Mouse (Mus musculus) lung, postnatal 25 days (tissue): ENCODE measurements around the gene Tuft1.

Source experiments
- DNase-seq: peaks from one replicate; pipeline ENCODE4 v3.0.0; 2022; ENCODE audit warnings: low spot score

The Tuft1 gene

DNA sequence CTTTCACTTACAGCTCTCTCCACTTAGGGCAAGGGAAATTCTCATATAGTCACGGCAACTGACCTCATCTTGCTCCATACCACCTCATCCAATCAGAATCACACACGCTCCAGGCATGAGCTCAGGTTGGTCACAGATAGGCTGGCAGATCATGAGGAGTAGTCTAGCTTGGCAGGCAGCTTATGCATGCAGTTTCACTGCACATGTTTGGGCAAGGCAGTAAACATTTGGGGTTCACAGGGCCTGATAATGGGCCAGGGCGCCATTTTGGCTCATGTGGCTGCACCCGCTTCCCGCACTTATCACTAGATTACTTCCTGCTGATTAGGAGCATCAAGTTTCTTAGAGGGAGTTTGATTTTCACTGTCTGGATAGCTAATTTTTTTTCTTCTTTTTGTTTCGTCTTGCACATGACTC, 62.8 kb downstream of the Tuft1 start:
- DNase-seq, result no peak

DNA sequence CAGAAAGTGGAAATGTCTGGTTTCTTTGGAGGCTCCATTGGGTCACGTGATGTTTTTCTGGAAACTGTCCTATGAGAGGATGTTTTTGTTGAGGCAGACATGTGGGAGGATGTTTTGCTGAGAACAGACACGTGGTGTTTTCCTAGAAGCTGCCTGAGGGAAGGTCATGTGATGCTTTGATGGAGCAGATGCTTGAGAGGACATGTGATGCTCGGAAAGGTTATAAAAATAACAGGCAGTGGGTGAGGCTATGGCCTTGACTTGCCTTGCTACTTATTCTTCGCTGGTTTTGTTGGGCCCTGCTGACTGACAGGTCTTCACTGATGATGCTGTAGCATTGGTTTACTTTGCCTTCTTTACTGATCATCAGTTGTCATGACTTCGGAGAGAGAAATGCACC, 67.6 kb downstream of the Tuft1 start:
- DNase-seq, result no peak

DNA sequence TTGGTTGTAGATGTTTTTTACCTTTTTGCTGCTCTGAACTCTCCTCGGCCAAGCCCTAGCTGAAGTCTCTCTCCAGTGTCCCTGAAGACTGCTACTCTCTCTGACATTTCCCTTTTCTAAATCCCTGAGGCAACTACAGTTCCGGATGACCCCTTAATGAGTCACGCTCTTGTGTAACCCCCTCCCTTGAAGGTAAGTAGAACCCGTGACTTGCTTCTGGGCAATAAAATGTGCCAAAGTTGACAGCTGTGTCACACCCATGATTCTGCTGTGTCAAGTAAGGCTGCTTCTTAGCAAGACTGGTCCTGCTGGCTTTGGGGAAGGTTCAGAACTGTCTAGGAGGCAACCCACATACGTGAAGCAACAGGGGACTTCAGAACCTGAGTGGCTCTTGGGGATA, 70.7 kb downstream of the Tuft1 start:
- DNase-seq, result peak; percentile 57

DNA sequence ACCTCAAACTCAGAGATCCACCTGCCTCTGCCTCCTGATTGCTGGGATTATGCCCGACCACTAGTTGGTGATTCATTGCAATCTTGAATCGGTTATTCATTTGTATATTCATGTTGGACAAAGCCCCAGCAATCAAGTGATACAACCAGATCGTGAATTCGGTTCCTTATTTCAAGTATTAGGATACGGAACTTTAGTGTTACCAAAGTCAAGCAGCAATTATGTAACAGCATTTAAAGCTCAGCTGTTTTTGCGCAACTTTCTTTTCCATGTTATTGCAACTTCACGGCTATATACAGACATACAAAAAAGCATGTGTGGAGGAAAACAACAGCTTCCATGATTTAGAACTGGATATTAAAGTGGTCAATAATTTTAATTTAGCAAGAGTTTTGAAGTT, 75.7 kb downstream of the Tuft1 start:
- peak; percentile 42 for DNase-seq

DNA sequence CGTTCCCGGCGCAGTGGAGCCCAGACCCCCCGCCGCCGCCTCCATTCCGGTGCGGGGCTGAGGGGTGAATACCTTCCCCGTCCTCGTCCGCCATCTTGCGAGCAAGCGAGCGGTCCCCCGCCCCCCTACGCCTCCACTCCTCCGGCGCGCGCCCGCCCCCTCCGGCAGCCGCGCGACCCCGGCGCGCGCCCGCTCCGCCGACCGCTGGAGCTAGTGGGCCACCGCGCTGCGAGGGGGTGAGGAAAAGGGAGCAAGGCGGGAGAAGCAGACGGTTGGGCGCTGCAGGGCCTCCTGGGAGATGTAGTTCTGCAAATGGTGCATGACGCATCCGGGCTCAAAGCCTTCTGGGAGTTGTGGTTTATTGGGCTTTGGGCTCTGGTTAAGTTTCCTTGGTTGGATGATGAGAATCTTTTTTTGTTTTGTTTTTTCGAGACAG, 76.2 kb downstream of the Tuft1 start, which contains the start of gene Snx27:
TSS of gene Snx27 (minus strand) at position 261 of the 436 bp plus-strand sequence.
- DNase-seq, result peak; percentile 93

DNA sequence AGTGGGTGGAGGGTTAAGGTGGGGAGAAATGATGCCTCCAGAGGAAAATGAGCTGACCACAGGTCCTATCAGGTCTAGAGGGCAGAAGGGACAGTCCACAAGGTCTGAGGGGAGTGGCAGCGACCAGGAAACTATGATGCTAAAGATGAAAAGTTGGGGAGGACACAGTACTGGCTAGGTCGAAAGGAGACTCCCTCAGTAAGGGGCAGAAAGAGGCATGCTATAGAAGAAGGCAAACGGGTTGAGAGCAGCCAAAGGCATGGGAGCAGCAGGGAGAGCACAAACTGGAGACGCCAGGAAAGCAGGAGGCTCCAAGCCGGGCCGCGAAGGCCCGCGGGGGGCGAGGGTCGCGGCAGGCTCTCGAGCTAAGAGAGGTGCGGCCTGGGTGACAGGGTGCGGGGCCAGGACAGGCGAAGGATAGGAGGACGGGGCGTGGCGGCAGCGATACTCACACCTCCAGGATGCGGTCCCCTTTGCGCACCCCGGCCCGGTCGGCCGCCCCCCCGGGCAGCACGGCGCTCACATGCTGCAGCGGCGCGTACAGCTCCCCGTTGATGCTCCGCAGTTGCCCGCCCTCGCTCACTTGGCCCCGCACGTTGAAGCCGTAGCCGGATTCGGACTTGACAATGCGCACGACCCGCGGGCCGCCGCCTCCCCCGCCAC, 76.7 kb downstream of the Tuft1 start:
- no peak for DNase-seq

DNA sequence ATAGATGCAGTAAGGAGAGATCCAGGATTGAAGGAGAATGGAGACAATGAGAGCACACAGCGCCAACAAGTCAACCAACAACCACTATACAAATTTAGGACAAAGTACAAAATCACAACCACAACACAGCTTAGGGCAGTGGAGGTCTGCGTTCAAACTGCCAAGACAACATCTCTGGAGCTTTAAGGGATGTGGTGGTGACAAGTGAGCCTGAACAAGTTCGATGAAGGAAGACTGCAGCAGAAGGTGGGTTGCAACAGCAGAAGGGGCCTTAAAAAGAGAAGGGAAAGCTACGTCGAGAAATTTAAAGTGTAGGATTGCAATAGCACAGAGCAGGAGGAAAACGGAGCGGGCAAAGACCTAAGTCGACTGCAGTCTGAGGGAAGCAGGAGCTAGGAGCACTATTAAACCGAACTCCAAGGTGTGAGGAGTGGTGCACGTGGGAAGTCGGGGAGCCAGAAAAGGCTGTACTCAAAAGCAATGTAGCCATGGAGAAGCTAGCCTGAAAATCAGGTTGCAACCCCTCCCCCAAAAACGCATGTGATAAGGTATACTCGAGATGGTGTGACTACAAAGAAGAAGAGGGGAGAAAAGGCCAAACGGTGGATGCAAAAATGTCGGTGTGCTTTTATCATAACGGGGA, 77.4 kb downstream of the Tuft1 start:
- DNase-seq, result no peak

DNA sequence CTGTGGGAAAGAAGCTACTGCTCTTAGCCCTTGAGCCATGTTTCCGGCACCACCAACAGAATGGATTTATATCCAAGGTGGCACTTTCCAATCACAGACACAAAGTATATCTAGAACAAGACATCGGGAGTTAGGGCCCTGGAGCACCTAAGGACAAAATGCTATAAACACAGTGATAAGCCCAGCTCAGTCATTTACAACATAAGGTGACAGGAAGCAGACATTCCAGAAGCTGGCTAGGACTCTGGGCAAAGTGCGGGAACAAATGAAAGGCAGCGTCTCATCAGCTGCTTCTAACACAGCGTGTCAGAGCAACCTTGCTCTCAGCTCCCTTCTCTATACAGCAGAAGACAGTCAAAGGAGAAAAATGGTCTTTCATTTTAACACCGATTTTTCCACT, 84.2 kb downstream of the Tuft1 start:
- DNase-seq, result no peak

DNA sequence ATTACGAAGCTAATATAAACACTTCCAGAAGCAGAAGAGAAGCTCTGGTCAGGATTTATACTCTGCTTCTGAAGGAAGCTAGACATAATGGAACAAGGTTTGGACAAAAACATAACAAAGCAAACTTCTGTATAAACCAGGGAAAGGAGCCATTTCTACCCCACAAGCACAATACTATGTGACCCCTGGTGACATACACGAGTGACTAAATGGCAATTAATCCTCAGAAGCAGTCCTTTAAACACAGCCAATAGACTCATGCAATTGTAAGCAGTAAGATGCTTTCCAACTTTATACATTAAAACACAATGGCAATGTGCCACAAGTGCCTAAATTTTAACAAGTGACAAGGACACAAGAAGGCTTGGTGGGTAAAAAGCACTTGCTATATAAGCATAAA, 91.4 kb downstream of the Tuft1 start:
- DNase-seq, result no peak

DNA sequence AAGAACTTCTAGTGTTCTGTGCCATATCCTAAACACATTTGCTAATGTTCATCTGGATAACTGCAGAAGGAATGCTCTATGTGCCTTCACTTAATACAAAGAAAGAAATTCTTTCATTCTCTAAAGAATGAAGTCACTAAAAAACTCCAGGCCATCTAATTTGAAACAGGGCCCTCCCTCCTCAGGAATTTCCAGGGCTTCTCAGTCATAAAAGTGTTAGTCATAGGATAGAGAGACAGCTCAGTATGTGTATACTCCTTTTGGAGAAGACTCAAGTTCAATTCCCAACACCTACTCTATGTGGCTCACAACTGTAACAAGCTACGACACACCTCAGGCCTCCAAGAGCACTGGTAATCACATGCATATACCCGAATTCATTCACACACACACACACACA, 93.1 kb downstream of the Tuft1 start:
- DNase-seq, result no peak

DNA sequence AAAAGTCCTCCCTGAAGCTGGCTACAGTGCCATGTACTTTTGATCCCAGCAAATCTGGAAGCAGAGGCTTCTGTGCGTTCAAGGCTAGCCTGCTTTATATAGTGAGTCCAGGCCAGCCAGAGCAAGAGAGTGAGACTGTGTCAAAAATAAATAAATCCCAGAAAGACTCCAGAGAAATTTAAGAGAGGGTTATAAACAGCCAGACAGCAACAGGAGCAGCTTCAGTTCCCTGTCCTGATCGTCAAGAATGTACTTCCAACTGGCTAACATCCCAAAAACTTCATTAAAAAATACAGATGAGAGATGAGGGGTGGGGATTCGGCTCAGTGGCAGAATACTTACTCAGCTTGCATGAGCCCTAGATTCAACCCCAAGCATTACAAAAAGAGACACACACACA, 93.5 kb downstream of the Tuft1 start:
- no peak for DNase-seq

DNA sequence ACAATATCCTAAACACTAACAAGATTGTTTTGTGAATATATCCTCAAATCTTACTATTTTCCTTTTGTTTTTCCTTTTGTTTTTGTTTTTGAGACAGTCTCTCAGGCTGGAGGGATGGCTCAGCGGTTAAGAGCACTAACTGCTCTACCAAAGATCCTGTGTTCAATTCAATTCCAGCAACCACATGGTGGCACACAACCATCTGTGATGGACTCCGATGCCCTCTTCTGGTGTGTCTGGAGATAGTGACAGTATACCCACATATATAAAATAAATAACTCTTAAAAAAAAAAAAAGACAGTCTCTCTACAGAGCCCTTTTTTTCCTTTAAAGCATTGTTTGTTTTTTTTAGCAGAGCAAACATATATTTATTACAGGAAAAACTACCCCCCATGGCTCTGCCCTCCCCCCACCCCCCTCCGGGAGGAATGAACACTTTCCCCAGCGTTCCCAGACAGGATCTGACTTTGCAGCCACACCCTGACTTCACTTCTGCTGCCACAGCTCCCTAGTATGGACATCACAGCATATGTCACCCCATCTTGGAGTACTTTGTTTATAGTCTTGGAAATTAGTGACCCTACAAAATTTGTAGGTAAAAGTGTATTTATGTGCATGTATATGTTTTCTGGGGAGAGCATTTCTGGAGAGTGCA, 94.2 kb downstream of the Tuft1 start:
- DNase-seq, result no peak

DNA sequence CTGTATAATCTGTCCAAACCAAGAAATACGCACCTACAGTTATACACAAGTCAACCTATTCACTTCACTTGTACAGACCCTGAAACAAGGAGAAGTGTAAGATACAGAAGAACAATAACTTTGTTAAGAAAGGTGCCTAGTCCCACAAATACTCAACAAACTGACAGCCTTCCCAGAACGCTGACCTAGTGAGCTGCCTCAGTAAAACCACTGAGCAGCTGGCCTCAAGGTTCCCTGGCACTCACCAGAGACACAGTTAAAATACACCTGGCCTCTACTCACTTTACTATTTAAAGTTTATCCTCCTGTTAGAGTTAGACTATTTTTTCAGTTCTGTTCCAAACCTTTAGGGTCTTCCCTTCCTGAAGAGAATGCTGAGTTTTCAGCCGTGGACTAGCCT, 95.5 kb downstream of the Tuft1 start:
- no peak for DNase-seq
